9 mouse cellular contexts compared by ENCODE assay signal in genomic region chr12:117585390-117585789, GRCm38 (mm10).
"Had no signal": no experiment of that assay in that cellular context is flagged by ENCODE, and none has a peak within 500 bp of the region (broad histone marks: within the 10 kb centered on the region; RNA-seq: fewer than 3 reads in every experiment).

No protein-coding gene starts in this region.

- H3K9ac ChIP-seq: liver, embryonic 14.5 days; lung, embryonic 15.5 days; midbrain, embryonic 12.5 days; neural tube, embryonic 13.5 days; neural tube, embryonic 15.5 days had no signal

- ATAC-seq: midbrain, embryonic 16.5 days had no signal

- H3K4me2 ChIP-seq: lung, embryonic 15.5 days; midbrain, embryonic 12.5 days; neural tube, embryonic 13.5 days; neural tube, embryonic 15.5 days had no signal

- H3K4me1 ChIP-seq: lung, embryonic 15.5 days; megakaryocyte, embryonic 14.5 days; midbrain, embryonic 12.5 days; neural tube, embryonic 13.5 days; neural tube, embryonic 15.5 days had no signal

- H3K27me3 ChIP-seq: lung, embryonic 15.5 days; megakaryocyte, embryonic 14.5 days; midbrain, embryonic 12.5 days; neural tube, embryonic 13.5 days; neural tube, embryonic 15.5 days had no signal

- H3K9me3 ChIP-seq: lung, embryonic 15.5 days; megakaryocyte, embryonic 14.5 days; midbrain, embryonic 10.5 days; midbrain, embryonic 12.5 days; neural tube, embryonic 13.5 days; neural tube, embryonic 15.5 days had no signal

- H3K27ac ChIP-seq: liver, embryonic 14.5 days; lung, embryonic 15.5 days; midbrain, embryonic 10.5 days; midbrain, embryonic 12.5 days; neural tube, embryonic 13.5 days; neural tube, embryonic 15.5 days had no signal

- H3K36me3 ChIP-seq: midbrain, embryonic 10.5 days; midbrain, embryonic 12.5 days; neural tube, embryonic 13.5 days; neural tube, embryonic 15.5 days had no signal

- H3K4me3 ChIP-seq: lung, embryonic 15.5 days; megakaryocyte, embryonic 14.5 days; midbrain, embryonic 10.5 days; midbrain, embryonic 12.5 days; myocyte; neural tube, embryonic 13.5 days; neural tube, embryonic 15.5 days had no signal
